Mouse (Mus musculus): ENCODE measurements around the gene Spen. TPM values are rescaled to one million over a fixed set of nuclear protein-coding genes. Genes with fewer than 3 reads are reported as not detected.
"Not testable (repeated sequence)": the region's sequence is repeated elsewhere in the genome, so short reads cannot be mapped to it uniquely, and the experiment has no call there.

Gene Spen
- polyA plus RNA-seq, 1 experiment from 2014 or later = 19.7 TPM

GRCm38 (mm10) chr4:141570821-141571220 is 32.4 kb upstream of the Spen start:
- H3K4me2 ChIP-seq = no peak overlapping the region
- H3K27ac ChIP-seq = no peak overlapping the region
- H3K4me1 ChIP-seq (replicated peaks) = no peaks in the 10 kb centered on the region
- no peak for ATAC-seq (ENCODE audit: low FRiP score)
- H3K9ac ChIP-seq = 0 out of 2 replicates have a peak overlapping the region, but pooled peaks have one; percentile 24
- no peaks in the 10 kb centered on the region for H3K9me3 ChIP-seq
- no peaks in the 10 kb centered on the region; the same call in 1 of the 2 replicates for H3K27me3 ChIP-seq
- no peak overlapping the region for H3K4me3 ChIP-seq
- H3K36me3 ChIP-seq = no peaks in the 10 kb centered on the region
- WGBS = 71% methylated on average over 1 of the region's 1 CpGs

DNA sequence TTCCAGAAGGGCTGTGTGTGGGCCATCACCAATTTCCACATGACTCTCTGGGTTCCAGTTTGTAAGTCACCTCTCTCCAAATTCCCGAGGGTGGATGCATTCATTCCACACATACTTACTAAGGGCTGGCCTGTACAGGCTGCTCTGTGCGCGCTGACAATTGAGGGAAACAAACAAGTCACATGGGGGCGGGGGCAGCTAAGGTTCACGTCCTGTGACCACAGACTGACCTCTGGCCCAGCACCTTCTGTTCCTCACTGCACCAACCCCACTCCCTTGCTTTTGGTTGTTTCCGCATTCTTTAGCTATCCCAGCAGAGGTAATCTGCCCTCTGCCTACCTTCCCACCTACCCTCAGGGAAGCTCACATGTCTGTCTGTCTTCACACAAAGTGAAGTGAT is 31.6 kb upstream of the Spen start:
- WGBS = 63% methylated on average over 6 of the region's 6 CpGs
- H3K4me2 ChIP-seq = no peak overlapping the region
- H3K4me1 ChIP-seq (replicated peaks) = no peaks in the 10 kb centered on the region
- H3K4me3 ChIP-seq = no peak overlapping the region
- ATAC-seq (ENCODE audit: low FRiP score) = no peak
- H3K36me3 ChIP-seq = no peaks in the 10 kb centered on the region
- no peaks in the 10 kb centered on the region; the same call in 1 of the 2 replicates for H3K27me3 ChIP-seq
- no peak overlapping the region for H3K9ac ChIP-seq
- H3K27ac ChIP-seq = no peak overlapping the region
- H3K9me3 ChIP-seq = no peaks in the 10 kb centered on the region

DNA sequence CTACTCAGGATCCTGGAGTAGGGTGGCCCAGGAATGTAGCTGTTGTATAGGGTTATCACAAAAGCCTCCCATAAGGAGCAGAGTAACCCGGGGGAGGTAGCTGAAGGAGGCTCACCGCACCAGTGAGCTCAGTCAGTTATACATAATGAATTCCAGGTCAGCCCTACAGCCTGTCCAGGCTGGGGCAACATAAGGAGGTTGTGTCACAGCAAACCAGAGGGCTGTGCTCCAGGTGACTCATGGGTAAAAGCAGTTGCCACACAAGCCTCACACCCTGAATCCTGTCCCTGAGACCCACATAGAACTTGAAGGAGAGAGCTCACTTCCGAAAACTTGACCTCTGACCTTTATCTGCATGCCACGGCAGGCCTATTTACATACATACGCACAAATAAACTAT is 30.6 kb upstream of the Spen start:
- WGBS = 89% methylated on average over 5 of the region's 5 CpGs
- Histone ChIP-seq H3K9me3 (no peaks in the 10 kb centered on the region), H3K9ac (no peak overlapping the region), H3K27me3 (no peaks in the 10 kb centered on the region), H3K4me1 (replicated peaks) (no peaks in the 10 kb centered on the region), H3K36me3 (no peaks in the 10 kb centered on the region), H3K4me2 (no peak overlapping the region), H3K27ac (no peak overlapping the region), H3K4me3 (no peak overlapping the region)
- ATAC-seq (ENCODE audit: low FRiP score) = no peak

GRCm38 (mm10) chr4:141567174-141567573 is 28.8 kb upstream of the Spen start:
- not testable (repeated sequence) for H3K4me1 ChIP-seq (replicated peaks); ATAC-seq (ENCODE audit: low FRiP score); H3K9me3 ChIP-seq; H3K4me2 ChIP-seq; H3K36me3 ChIP-seq; H3K4me3 ChIP-seq; H3K27me3 ChIP-seq; H3K9ac ChIP-seq; H3K27ac ChIP-seq
- 90% methylated on average over 7 of the region's 7 CpGs for WGBS

DNA sequence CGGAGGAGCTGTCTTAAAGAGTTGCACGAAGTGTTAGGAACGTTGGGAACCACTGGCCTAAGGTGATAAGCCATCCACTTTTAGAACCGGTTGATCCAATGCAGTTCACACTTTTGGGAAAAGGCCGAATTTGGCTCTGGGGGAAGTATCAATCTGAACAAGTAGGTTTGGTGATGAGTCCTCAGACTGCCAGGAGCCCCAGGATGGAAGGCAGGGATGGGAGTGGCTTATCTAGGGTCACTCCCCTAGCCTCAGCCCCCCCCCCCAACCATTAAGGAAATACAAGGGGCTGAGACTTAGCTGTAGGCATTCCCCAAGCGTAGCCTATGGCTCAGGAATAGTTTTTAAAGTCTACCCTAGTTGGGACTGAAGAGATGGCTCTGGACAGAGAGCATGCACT is 27.8 kb upstream of the Spen start:
- H3K36me3 ChIP-seq = no peaks in the 10 kb centered on the region
- no peak overlapping the region for H3K27ac ChIP-seq
- H3K4me3 ChIP-seq = no peak overlapping the region
- H3K4me1 ChIP-seq (replicated peaks) = no peaks in the 10 kb centered on the region
- no peak for ATAC-seq (ENCODE audit: low FRiP score)
- 89% methylated on average over 6 of the region's 6 CpGs for WGBS
- no peak overlapping the region for H3K4me2 ChIP-seq
- H3K27me3 ChIP-seq = no peaks in the 10 kb centered on the region
- H3K9ac ChIP-seq = no peak overlapping the region
- no peaks in the 10 kb centered on the region for H3K9me3 ChIP-seq

DNA sequence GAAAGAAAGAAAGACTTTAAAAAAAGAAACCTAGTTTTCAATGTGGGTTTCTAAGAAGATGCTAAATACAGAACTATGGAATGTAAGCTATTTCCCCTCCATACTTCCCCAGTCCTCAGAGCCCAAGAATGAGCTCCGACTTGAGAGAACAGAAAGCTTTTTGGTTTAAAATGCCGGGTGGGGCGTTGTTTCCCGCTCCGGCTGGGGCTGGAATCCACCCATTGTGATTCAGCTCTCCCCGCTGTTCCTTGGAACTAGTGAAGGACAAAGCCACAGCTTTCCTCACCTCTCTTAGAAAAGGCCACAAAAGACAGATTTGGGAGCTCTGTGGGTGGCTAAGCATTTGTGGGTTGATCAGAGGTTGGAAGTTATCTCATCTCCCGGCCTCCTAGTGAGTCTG is 26.9 kb upstream of the Spen start:
- H3K9ac ChIP-seq = no peak overlapping the region
- no peak overlapping the region for H3K27ac ChIP-seq
- WGBS = 20% methylated on average over 7 of the region's 7 CpGs
- H3K9me3 ChIP-seq = no peaks in the 10 kb centered on the region
- H3K4me1 ChIP-seq (replicated peaks) = no peaks in the 10 kb centered on the region
- no peak overlapping the region for H3K4me3 ChIP-seq
- no peaks in the 10 kb centered on the region for H3K27me3 ChIP-seq
- no peaks in the 10 kb centered on the region for H3K36me3 ChIP-seq
- H3K4me2 ChIP-seq = no peak overlapping the region
- no peak for ATAC-seq (ENCODE audit: low FRiP score)

DNA sequence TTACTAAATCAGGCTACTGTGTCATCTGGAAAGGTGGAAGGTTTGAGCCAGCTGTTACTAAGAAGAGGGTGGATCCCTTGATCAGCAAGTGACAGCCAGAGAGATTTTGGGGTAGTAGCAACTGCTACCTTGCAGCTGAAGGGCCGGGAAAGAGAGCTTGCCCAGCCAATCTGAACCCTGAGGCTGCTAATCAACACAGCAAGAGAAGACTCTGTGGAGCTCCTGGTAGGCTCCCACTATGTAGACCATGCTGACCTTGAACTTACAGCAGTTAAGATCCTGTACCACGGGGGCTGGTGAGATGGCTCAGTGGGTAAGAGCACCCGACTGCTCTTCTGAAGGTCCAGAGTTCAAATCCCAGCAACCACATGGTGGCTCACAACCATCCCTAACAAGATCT is 26.3 kb upstream of the Spen start:
- Histone ChIP-seq H3K4me3 (no peak overlapping the region), H3K4me1 (replicated peaks) (peaks cover 3% of the 10 kb centered on the region; the same call in 1 of the 2 replicates), H3K36me3 (no peaks in the 10 kb centered on the region), H3K27ac (no peak overlapping the region), H3K27me3 (no peaks in the 10 kb centered on the region), H3K4me2 (no peak overlapping the region), H3K9ac (no peak overlapping the region), H3K9me3 (no peaks in the 10 kb centered on the region)
- ATAC-seq (ENCODE audit: low FRiP score) = no peak
- 86% methylated on average over 3 of the region's 3 CpGs for WGBS

GRCm38 (mm10) chr4:141564209-141564608 is 25.8 kb upstream of the Spen start:
- H3K27ac ChIP-seq = no peak overlapping the region
- H3K36me3 ChIP-seq = no peaks in the 10 kb centered on the region
- peaks cover 7% of the 10 kb centered on the region for H3K4me1 ChIP-seq (replicated peaks)
- H3K4me3 ChIP-seq = no peak overlapping the region
- H3K9ac ChIP-seq = no peak overlapping the region
- H3K9me3 ChIP-seq = no peaks in the 10 kb centered on the region
- no peak for ATAC-seq (ENCODE audit: low FRiP score)
- no peak overlapping the region for H3K4me2 ChIP-seq
- no peaks in the 10 kb centered on the region for H3K27me3 ChIP-seq
- WGBS = 94% methylated on average over 4 of the region's 4 CpGs

DNA sequence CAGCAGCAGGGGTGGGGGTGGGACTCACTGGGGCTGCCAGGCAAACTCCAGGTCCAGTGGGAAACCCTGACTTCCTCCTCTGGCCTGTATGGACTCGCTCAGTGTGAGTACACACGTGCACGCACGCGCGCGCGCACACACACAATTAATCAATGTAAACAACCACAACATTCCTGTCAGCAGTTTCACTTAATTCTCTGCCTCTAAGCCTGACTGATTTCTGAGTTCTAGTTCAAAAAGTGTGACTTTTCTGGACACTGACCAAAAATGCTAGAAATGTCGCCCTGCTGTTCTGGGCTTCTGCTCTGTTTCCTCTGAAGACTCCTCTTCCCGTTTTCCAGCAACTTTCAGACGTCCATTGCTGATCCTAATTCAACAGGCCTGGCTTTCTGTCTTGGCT is 23.9 kb upstream of the Spen start:
- 82% methylated on average over 11 of the region's 11 CpGs for WGBS
- H3K27me3 ChIP-seq = no peaks in the 10 kb centered on the region
- no peaks in the 10 kb centered on the region for H3K36me3 ChIP-seq
- H3K4me2 ChIP-seq = no peak overlapping the region
- no peaks in the 10 kb centered on the region for H3K9me3 ChIP-seq
- H3K9ac ChIP-seq = no peak overlapping the region
- H3K27ac ChIP-seq = no peak overlapping the region
- H3K4me3 ChIP-seq = no peak overlapping the region
- ATAC-seq (ENCODE audit: low FRiP score) = no peak
- H3K4me1 ChIP-seq (replicated peaks) = peaks cover 20% of the 10 kb centered on the region

GRCm38 (mm10) chr4:141561331-141561919 is 23.0 kb upstream of the Spen start:
- not testable (repeated sequence) for H3K27ac ChIP-seq; H3K36me3 ChIP-seq; H3K4me2 ChIP-seq; H3K9ac ChIP-seq; H3K27me3 ChIP-seq; H3K4me3 ChIP-seq; ATAC-seq (ENCODE audit: low FRiP score); H3K9me3 ChIP-seq
- 65% methylated on average over 5 of the region's 5 CpGs for WGBS
- peaks cover 20% of the 10 kb centered on the region for H3K4me1 ChIP-seq (replicated peaks)

DNA sequence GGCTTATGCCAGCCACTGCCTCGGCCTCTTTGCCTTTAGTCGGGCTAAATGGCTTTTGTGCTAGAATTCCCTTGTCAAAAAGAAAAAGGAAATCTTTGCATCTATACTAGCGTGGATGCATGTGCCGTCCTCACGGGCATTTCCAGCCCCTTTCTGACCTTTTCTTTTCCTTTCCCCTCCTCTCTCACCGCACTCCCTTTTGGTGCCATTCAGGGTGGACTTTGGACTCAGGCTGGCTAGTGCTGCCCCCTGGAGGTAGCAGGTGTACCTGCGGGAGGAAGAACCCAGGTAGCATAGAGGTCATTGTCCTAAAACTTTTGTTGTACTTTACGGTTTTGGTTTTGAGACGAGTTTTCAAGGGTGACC is 21.5 kb upstream of the Spen start:
- no peaks in the 10 kb centered on the region for H3K9me3 ChIP-seq
- peak; percentile 59; the same call in 1 of the 2 replicates for ATAC-seq (ENCODE audit: low FRiP score)
- H3K4me1 ChIP-seq (replicated peaks) = peaks cover 20% of the 10 kb centered on the region
- WGBS = 4% methylated on average over 9 of the region's 9 CpGs
- peak overlapping the region; percentile 39 for H3K4me3 ChIP-seq
- H3K36me3 ChIP-seq = no peaks in the 10 kb centered on the region
- H3K9ac ChIP-seq = peak overlapping the region; percentile 65
- peak overlapping the region; percentile 90 for H3K27ac ChIP-seq
- no peaks in the 10 kb centered on the region for H3K27me3 ChIP-seq
- H3K4me2 ChIP-seq = peak overlapping the region; percentile 67

- peak; percentile 75 for ATAC-seq (ENCODE audit: low FRiP score)
- H3K9me3 ChIP-seq = no peaks in the 10 kb centered on the region
- H3K4me1 ChIP-seq (replicated peaks) = peaks cover 20% of the 10 kb centered on the region
- under 1% methylated on average over 30 of the region's 30 CpGs for WGBS
- H3K36me3 ChIP-seq = no peaks in the 10 kb centered on the region
- peak overlapping the region; percentile 39 for H3K4me3 ChIP-seq
- H3K27ac ChIP-seq = peak overlapping the region; percentile 90
- no peaks in the 10 kb centered on the region for H3K27me3 ChIP-seq
- H3K4me2 ChIP-seq = peak overlapping the region; percentile 67
- peak overlapping the region; percentile 65 for H3K9ac ChIP-seq
Measured at GRCm38 (mm10) chr4:141559131-141559897, 20.9 kb upstream of the Spen start.

DNA sequence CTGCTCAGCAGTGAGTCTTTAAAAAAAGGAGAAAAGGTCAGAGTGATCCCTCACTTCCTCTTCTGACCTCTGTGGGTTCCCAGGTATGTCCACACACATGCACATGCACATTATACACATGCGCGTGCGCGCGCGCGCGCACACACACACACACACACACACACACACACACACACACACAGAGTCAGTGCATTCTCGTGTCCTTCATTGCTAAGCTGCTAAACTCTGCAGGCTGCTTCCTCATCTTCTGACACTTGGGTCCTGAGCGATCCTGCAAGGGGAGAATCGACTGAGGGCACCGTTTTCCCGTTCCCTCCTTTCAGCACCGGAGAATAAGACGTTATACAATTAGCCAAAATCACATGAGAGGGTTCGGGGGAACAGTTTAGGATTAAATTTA is 20.3 kb upstream of the Spen start:
- Histone ChIP-seq H3K27ac (peak overlapping the region; percentile 90), H3K36me3 (no peaks in the 10 kb centered on the region), H3K9me3 (no peaks in the 10 kb centered on the region), H3K9ac (peak overlapping the region; percentile 65), H3K27me3 (no peaks in the 10 kb centered on the region), H3K4me1 (replicated peaks) (peaks cover 20% of the 10 kb centered on the region), H3K4me3 (peak overlapping the region; percentile 39), H3K4me2 (peak overlapping the region; percentile 67)
- no peak for ATAC-seq (ENCODE audit: low FRiP score)
- 11% methylated on average over 16 of the region's 16 CpGs for WGBS
